Mouse (Mus musculus) stomach, embryonic 15.5 days (tissue): ENCODE data around the gene Trdn. TPM values are rescaled to one million over a fixed set of nuclear protein-coding genes. Genes with fewer than 3 reads are reported as not detected.

Experiments used
- ATAC-seq: fragments of 200-750 bp; cut with Nextera tagmentation; 2 replicates; pipeline ENCODE4 v1.8.0; 2017; ENCODE audit warnings: low read depth, moderate number of reproducible peaks, moderate TSS enrichment; ENCODE audit not compliant: insufficient read depth, low FRiP score
- H3K27ac ChIP-seq: fragments of 300-500 bp; sonication (generic); 2 replicates; pipeline ENCODE4 v1.5.1; 2015; ENCODE audit warnings: mild to moderate bottlenecking, inconsistent platforms
- H3K27me3 ChIP-seq: fragments of 300-500 bp; sonication (generic); replicated peaks from 2 replicates; pipeline ENCODE4 v1.6.1; 2015; ENCODE audit warnings: inconsistent platforms
- H3K36me3 ChIP-seq: fragments of 300-500 bp; sonication (generic); 2 replicates; pipeline ENCODE4 v1.6.1; 2015; ENCODE audit warnings: inconsistent platforms
- H3K4me1 ChIP-seq: fragments of 300-500 bp; sonication (generic); 2 replicates; pipeline ENCODE4 v1.6.1; 2015; ENCODE audit warnings: inconsistent platforms
- H3K4me2 ChIP-seq: fragments of 300-500 bp; sonication (generic); 2 replicates; pipeline ENCODE4 v1.6.1; 2015; ENCODE audit warnings: mild to moderate bottlenecking, inconsistent platforms
- H3K4me3 ChIP-seq: fragments of 300-500 bp; sonication (generic); replicated peaks from 2 replicates; pipeline ENCODE4 v1.5.1; 2015; ENCODE audit warnings: inconsistent platforms
- H3K9ac ChIP-seq: fragments of 300-500 bp; sonication (generic); 2 replicates; pipeline ENCODE4 v1.6.1; 2015; ENCODE audit warnings: inconsistent platforms
- H3K9me3 ChIP-seq: fragments of 300-500 bp; sonication (generic); 2 replicates; pipeline ENCODE4 v1.6.1; 2016; ENCODE audit warnings: inconsistent platforms
- WGBS: fragments of 180-500 bp; shearing (Covaris S2); methylation state at CpG from one replicate; pipeline ENCODE4 v1.1.7; 2015; 5-methylcytosine and 5-hydroxymethylcytosine counted together
- polyA plus RNA-seq: library from polyadenylated mRNA; unstranded; fragments of >200 nt; fragmentation: Nextera tagmentation; extraction: Ambion mirVana; gene quantifications from 2 replicates; pipeline ENCODE4 v1.2.1, GENCODE M21; 2015

Gene Trdn
- polyA plus RNA-seq = 0.13 and 0.75 TPM in 2 replicates

DNA sequence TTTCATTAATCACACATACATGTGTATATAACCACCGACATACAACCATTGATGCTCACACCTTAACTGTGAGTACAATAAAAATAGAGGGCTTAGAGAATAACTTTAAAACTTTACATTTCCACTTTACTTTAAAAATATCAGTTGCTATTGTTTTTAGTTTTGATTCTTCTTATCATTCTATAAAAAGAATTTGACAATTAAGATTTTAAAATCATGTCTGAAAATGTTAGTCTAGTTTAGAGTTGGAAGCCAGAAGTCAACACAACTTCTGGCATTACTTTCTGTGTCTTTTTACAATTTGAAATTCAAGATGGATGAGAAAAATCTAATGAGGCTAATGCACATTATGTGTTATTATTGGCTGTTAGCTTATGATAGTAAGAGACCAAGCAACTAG lies at the start of gene Trdn:
TSS of gene Trdn (plus strand) at position 301 of the 400 bp plus-strand sequence.
- no peak within 1 kb of the TSS for H3K9ac ChIP-seq
- H3K4me3 ChIP-seq = no peak within 1 kb of the TSS
- 78% methylated on average over 1 of the region's 1 CpGs for WGBS
- no peaks in the 10 kb centered on the region for H3K9me3 ChIP-seq
- H3K27ac ChIP-seq = no peak within 1 kb of the TSS
- H3K4me2 ChIP-seq = no peak within 1 kb of the TSS
- no peaks in the 10 kb centered on the region for H3K36me3 ChIP-seq
- H3K4me1 ChIP-seq = no peaks in the 10 kb centered on the region
- no peak for ATAC-seq
- H3K27me3 ChIP-seq = no peaks in the 10 kb centered on the region

DNA sequence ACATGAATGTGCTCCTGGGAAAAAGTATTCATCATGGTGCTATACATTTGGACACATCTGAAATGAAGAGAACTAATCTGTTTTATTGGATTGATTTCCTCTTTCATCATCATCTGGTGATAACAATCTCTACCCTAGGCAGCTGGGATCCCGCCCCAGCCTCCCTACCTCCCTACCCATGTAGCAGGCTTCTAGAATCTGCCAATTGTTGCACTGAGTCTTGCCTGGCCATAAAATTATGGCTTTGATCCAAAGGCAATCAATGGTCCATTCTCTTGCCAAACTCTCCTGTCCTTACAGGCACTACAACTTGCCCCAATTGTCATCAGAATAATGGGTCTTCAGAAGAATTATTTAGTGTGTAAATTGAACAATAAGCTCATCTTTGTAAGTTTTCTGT lies 19.6 kb upstream of the Trdn start:
- no peak overlapping the region for H3K4me2 ChIP-seq
- H3K27me3 ChIP-seq = no peaks in the 10 kb centered on the region
- H3K27ac ChIP-seq = no peak overlapping the region
- no peaks in the 10 kb centered on the region for H3K36me3 ChIP-seq
- 80% methylated on average over 1 of the region's 1 CpGs for WGBS
- H3K4me3 ChIP-seq = no peak overlapping the region
- H3K4me1 ChIP-seq = no peaks in the 10 kb centered on the region
- H3K9me3 ChIP-seq = no peaks in the 10 kb centered on the region
- no peak for ATAC-seq
- no peak overlapping the region for H3K9ac ChIP-seq

DNA sequence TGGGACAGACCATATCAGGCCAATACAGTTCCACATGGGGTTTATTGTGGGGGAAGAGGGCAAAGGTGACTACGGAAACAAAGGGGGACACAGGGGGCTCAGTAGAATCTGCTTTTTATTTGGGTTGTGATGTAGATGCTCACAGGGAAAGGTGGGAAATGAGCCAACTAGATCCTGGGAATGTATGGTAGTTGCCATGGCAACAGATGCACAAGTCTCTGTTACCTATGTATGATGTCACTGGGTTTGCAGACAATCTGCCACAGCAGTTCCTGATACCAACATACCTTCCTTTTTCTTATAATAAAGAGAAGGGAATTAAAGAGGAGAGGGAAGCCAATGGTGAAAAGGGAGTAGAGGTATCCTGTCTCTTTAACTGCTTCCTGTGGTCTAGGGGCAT lies 14.8 kb upstream of the Trdn start:
- ATAC-seq = no peak
- Histone ChIP-seq H3K4me1 (no peaks in the 10 kb centered on the region), H3K4me2 (no peak overlapping the region), H3K9me3 (no peaks in the 10 kb centered on the region), H3K36me3 (no peaks in the 10 kb centered on the region), H3K4me3 (no peak overlapping the region), H3K9ac (no peak overlapping the region), H3K27me3 (no peaks in the 10 kb centered on the region), H3K27ac (no peak overlapping the region)
- WGBS = 89% methylated on average over 1 of the region's 1 CpGs

DNA sequence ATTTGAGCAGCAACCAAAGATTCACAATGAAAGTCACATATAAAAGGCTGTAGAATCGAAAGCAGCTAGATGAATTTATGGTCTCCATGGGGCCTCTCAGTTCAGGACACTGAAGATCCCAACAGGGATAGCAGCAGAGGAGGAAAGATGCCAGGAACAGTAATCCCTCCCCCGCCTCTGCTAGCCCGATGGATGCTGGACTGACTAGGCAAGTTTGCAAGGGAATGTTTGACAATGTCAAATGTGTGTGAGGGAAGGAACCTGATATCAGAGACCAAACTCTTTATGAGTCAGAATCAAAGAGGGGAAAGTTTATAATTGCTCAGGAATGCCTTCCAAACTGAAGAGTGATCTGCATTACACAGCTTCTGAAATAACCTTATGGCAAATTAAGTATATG lies 7.2 kb upstream of the Trdn start:
- Histone ChIP-seq H3K36me3 (no peaks in the 10 kb centered on the region), H3K4me1 (no peaks in the 10 kb centered on the region), H3K4me2 (no peak overlapping the region), H3K27ac (no peak overlapping the region), H3K9ac (no peak overlapping the region), H3K27me3 (no peaks in the 10 kb centered on the region), H3K9me3 (no peaks in the 10 kb centered on the region), H3K4me3 (no peak overlapping the region)
- no peak for ATAC-seq
- WGBS = 57% methylated on average over 3 of the region's 3 CpGs

DNA sequence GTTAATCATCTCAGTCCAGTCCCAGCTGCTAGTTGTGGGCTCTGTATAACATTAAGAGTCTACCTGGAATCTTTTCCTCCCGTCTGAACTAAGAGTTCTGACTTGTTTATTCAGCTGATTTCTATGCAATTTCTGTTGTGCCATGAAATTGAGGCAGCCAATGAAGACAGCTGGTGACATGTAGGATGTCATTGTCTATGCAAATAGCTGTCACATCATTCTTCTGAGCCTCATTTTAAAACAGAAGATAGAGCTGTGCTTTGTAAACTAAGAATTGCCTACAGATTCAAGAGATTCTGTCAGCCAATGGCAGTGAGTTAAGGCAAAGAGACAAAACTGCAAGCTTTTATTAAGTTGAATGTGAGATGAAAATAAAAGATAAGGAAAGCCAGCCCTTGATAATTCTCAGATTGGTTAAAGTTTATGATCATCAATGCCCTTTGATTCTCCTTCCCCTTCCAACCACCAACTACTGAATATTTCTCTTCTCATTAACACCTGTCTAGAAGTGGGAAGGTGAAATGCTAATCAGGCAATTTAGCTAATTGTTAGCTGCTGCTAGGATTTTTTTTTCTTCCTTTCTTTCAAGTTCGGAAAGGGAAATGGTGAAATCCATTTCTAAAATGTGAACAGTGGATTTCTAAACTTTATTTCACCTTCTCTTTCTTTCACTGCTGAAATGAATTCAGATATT lies 1.9 kb downstream of the Trdn start:
- H3K36me3 ChIP-seq = no peaks in the 10 kb centered on the region
- H3K9me3 ChIP-seq = no peaks in the 10 kb centered on the region
- WGBS = 57% methylated on average over 2 of the region's 2 CpGs
- no peak overlapping the region for H3K4me3 ChIP-seq
- no peak overlapping the region for H3K4me2 ChIP-seq
- H3K27me3 ChIP-seq = no peaks in the 10 kb centered on the region
- H3K4me1 ChIP-seq = no peaks in the 10 kb centered on the region
- no peak overlapping the region for H3K9ac ChIP-seq
- no peak overlapping the region for H3K27ac ChIP-seq
- ATAC-seq = no peak

- 83% methylated on average over 1 of the region's 1 CpGs for WGBS
These were observed 2.7 kb downstream of the Trdn start for GRCm38 (mm10) chr10:33082961-33083626.

DNA sequence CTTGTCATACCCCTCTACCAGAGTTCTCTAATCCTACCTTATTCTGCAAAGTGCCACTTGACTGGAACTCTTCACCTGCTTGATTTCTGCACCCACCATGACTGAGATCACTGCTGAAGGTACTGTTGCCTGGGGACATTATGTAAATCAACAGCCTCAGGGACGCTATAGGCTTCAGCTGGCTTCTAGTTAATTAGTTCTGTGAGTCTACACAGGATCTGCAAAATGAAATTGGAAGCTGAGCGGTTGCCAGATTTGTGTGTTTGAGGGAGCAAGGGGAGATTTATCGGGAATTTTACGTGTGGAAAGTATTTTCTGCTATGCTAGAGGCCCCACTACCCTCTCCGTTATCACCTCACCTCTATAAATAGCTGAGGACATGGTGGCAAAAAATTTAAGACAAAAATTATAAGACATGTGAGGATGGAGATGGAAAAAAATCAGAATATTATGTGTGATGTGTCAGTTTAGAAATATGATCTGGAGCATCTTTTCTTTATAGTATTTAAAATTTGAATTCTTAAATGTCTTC lies 3.3 kb downstream of the Trdn start:
- no peak overlapping the region for H3K27ac ChIP-seq
- 76% methylated on average over 5 of the region's 5 CpGs for WGBS
- ATAC-seq = no peak

More at GRCm38 (mm10) chr10:33082961-33083626, 2.7 kb downstream of the Trdn start:
- no peak for ATAC-seq
- no peaks in the 10 kb centered on the region for H3K36me3 ChIP-seq
- H3K9me3 ChIP-seq = no peaks in the 10 kb centered on the region
- no peak overlapping the region for H3K9ac ChIP-seq
- no peak overlapping the region for H3K4me2 ChIP-seq
- H3K27me3 ChIP-seq = no peaks in the 10 kb centered on the region
- H3K4me3 ChIP-seq = no peak overlapping the region
- H3K4me1 ChIP-seq = no peaks in the 10 kb centered on the region
- no peak overlapping the region for H3K27ac ChIP-seq

DNA sequence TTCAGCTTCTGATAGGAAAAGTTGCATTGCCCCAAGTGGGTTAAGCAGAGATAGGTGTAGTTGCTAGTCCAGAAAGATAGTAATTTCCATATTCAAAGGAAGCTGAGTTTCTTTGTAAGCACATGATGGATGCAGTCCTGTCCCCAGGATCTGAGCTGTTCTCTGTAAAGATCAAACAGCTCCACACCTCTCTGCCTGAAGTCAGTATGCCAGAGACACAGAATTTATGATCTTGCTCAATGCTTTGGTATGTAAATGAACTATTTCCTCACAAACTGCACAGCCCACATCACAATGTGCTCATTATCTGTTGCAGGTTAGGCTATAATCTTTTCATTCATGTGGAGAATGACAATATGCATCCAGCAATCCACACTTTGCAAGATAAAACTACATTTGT lies 8.0 kb downstream of the Trdn start:
- no peaks in the 10 kb centered on the region for H3K36me3 ChIP-seq
- H3K9me3 ChIP-seq = no peaks in the 10 kb centered on the region
- H3K9ac ChIP-seq = no peak overlapping the region
- no peaks in the 10 kb centered on the region for H3K4me1 ChIP-seq
- no peak overlapping the region for H3K27ac ChIP-seq
- H3K4me3 ChIP-seq = no peak overlapping the region
- no peaks in the 10 kb centered on the region for H3K27me3 ChIP-seq
- no peak overlapping the region for H3K4me2 ChIP-seq
- ATAC-seq = no peak

More for the DNA sequence above, 3.3 kb downstream of the Trdn start:
- no peak overlapping the region for H3K4me3 ChIP-seq
- H3K9me3 ChIP-seq = no peaks in the 10 kb centered on the region
- no peak overlapping the region for H3K4me2 ChIP-seq
- H3K27me3 ChIP-seq = no peaks in the 10 kb centered on the region
- no peak overlapping the region for H3K9ac ChIP-seq
- no peaks in the 10 kb centered on the region for H3K36me3 ChIP-seq
- H3K4me1 ChIP-seq = no peaks in the 10 kb centered on the region

GRCm38 (mm10) chr10:33092400-33092799 lies 12.0 kb downstream of the Trdn start:
- Histone ChIP-seq H3K9me3 (no peaks in the 10 kb centered on the region), H3K27me3 (no peaks in the 10 kb centered on the region), H3K27ac (no peak overlapping the region), H3K36me3 (no peaks in the 10 kb centered on the region), H3K4me3 (no peak overlapping the region), H3K4me1 (no peaks in the 10 kb centered on the region), H3K9ac (no peak overlapping the region), H3K4me2 (no peak overlapping the region)
- no peak for ATAC-seq
- 64% methylated on average over 1 of the region's 1 CpGs for WGBS

GRCm38 (mm10) chr10:33107942-33108341 lies 27.6 kb downstream of the Trdn start:
- H3K36me3 ChIP-seq = no peaks in the 10 kb centered on the region
- ATAC-seq = no peak
- H3K4me3 ChIP-seq = no peak overlapping the region

GRCm38 (mm10) chr10:33123028-33123427 lies 42.7 kb downstream of the Trdn start:
- H3K4me3 ChIP-seq = no peak overlapping the region
- no peak overlapping the region for H3K9ac ChIP-seq
- H3K4me1 ChIP-seq = no peaks in the 10 kb centered on the region
- H3K36me3 ChIP-seq = no peaks in the 10 kb centered on the region
- ATAC-seq = no peak
- no peak overlapping the region for H3K4me2 ChIP-seq
- no peaks in the 10 kb centered on the region for H3K9me3 ChIP-seq
- H3K27ac ChIP-seq = no peak overlapping the region
- H3K27me3 ChIP-seq = no peaks in the 10 kb centered on the region

More at GRCm38 (mm10) chr10:33107942-33108341, 27.6 kb downstream of the Trdn start:
- Histone ChIP-seq H3K27ac (no peak overlapping the region), H3K4me2 (no peak overlapping the region), H3K9me3 (no peaks in the 10 kb centered on the region), H3K4me1 (no peaks in the 10 kb centered on the region), H3K27me3 (no peaks in the 10 kb centered on the region), H3K9ac (no peak overlapping the region)

DNA sequence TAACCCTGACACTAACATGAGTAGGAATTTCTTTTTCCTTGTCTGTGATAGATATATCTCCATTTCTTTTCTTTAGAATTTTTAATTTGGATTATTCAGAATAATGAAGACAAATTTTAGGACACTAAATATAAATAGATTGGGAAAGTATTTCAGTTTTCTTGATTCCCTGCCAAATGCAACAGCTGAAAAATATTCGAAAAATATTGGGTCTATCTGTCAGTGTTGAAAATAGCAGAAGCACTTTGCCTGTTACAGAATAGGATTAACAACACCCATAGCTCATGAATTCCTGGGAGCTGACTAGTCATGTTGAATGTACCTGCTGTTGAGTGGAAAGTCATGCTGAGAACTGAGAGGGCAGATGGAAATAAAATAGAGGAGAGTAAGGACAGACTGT lies 64.6 kb downstream of the Trdn start:
- no peak overlapping the region for H3K4me3 ChIP-seq
- H3K9me3 ChIP-seq = no peaks in the 10 kb centered on the region
- no peaks in the 10 kb centered on the region for H3K36me3 ChIP-seq
- H3K27ac ChIP-seq = no peak overlapping the region
- no peak for ATAC-seq
- no peak overlapping the region for H3K9ac ChIP-seq
- 54% methylated on average over 1 of the region's 1 CpGs for WGBS
- H3K4me1 ChIP-seq = no peaks in the 10 kb centered on the region
- no peak overlapping the region for H3K4me2 ChIP-seq
- H3K27me3 ChIP-seq = no peaks in the 10 kb centered on the region
